Mouse (Mus musculus) liver, embryonic 11.5 days (tissue): ENCODE measurements around the gene Sh3bp1. TPM values are rescaled to one million over a fixed set of nuclear protein-coding genes. Genes with fewer than 3 reads are reported as not detected.

Experiments
- ATAC-seq: fragments of 200-750 bp; cut with Nextera tagmentation; replicated peaks from 2 replicates; pipeline ENCODE4 v1.8.0; 2017; ENCODE audit warnings: moderate number of reproducible peaks, mild to moderate bottlenecking, moderate TSS enrichment, moderate library complexity; ENCODE audit not compliant: low FRiP score
- DNase-seq: peaks from one replicate; pipeline ENCODE4 v3.0.0-alpha.2; 2017; ENCODE audit warnings: low spot score
- H3K27ac ChIP-seq: fragments of 300-500 bp; sonication (generic); 2 replicates; pipeline ENCODE4 v1.5.1; 2014; ENCODE audit warnings: mild to moderate bottlenecking, low read depth, low read length, control low read depth
- H3K27me3 ChIP-seq: fragments of 300-500 bp; sonication (generic); replicated peaks from 2 replicates; pipeline ENCODE4 v1.6.1; 2014; ENCODE audit warnings: low read length, mixed read lengths; ENCODE audit not compliant: control insufficient read depth, insufficient read depth
- H3K36me3 ChIP-seq: fragments of 300-500 bp; sonication (generic); 2 replicates; pipeline ENCODE4 v1.6.1; 2014; ENCODE audit warnings: mild to moderate bottlenecking, low read length, moderate library complexity, mixed read lengths; ENCODE audit not compliant: control insufficient read depth, insufficient read depth
- H3K4me1 ChIP-seq: fragments of 300-500 bp; sonication (generic); replicated peaks from 2 replicates; pipeline ENCODE4 v1.6.1; 2014; ENCODE audit warnings: low read length, mixed read lengths; ENCODE audit not compliant: control insufficient read depth, insufficient read depth
- H3K4me2 ChIP-seq: fragments of 300-500 bp; sonication (generic); 2 replicates; pipeline ENCODE4 v1.6.1; 2014; ENCODE audit warnings: mild to moderate bottlenecking, control low read depth, moderate library complexity
- H3K4me3 ChIP-seq: fragments of 300-500 bp; sonication (generic); 2 replicates; pipeline ENCODE4 v1.5.1; 2014; ENCODE audit warnings: low read depth, low read length, control low read depth
- H3K9ac ChIP-seq: fragments of 300-500 bp; sonication (generic); 2 replicates; pipeline ENCODE4 v1.6.1; 2014; ENCODE audit warnings: low read depth, low read length, control low read depth
- H3K9me3 ChIP-seq: fragments of 300-500 bp; sonication (generic); 2 replicates; pipeline ENCODE4 v1.6.1; 2016; ENCODE audit warnings: low read length, inconsistent platforms, mixed read lengths; ENCODE audit not compliant: control insufficient read depth
- WGBS: fragments of 180-500 bp; shearing (Covaris S2); extraction: QIAGEN DNeasy Blood & Tissue Kit; methylation state at CpG from one replicate; pipeline ENCODE4 v1.1.7; 2014; 5-methylcytosine and 5-hydroxymethylcytosine counted together
- polyA plus RNA-seq: library from polyadenylated mRNA; unstranded; fragments of >200 nt; fragmentation: Nextera tagmentation; extraction: Ambion mirVana; gene quantifications from 2 replicates; pipeline ENCODE4 v1.2.1, GENCODE M21; 2014

The Sh3bp1 gene
- polyA plus RNA-seq, 1 experiment from 2014 or later = 69.4 TPM

DNA sequence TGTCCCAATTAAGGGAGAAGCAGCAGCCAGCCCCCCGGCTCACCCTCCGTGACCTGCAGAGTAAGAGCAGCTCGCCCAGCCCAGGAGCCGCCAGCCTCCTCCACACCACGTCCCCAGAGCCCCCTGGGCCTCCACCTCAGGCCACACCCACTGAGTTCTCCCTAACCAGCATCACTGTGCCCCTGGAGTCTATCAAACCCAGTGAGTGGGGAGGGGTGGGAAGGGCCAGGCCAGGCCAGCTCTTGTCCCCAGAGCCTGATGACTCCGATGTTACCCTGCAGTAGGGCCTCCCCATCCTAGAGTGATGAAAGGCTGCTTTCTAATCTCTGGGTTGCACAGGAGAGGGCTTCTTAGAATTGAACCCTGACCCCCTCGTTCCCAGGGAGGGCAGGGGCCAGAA is 7.1 kb upstream of the Sh3bp1 start:
- WGBS = 44% methylated on average over 7 of the region's 7 CpGs
- Histone ChIP-seq H3K4me3 (peak overlapping the region; percentile 13; the same call in 1 of the 2 replicates), H3K27me3 (no peaks in the 10 kb centered on the region), H3K9ac (peak overlapping the region; percentile 31), H3K4me1 (peaks cover 71% of the 10 kb centered on the region), H3K4me2 (peak overlapping the region; percentile 15), H3K36me3 (peaks cover 13% of the 10 kb centered on the region; the same call in 1 of the 2 replicates), H3K9me3 (no peaks in the 10 kb centered on the region), H3K27ac (peak overlapping the region; percentile 50)
- no peak for DNase-seq
- ATAC-seq = peak; percentile 57

DNA sequence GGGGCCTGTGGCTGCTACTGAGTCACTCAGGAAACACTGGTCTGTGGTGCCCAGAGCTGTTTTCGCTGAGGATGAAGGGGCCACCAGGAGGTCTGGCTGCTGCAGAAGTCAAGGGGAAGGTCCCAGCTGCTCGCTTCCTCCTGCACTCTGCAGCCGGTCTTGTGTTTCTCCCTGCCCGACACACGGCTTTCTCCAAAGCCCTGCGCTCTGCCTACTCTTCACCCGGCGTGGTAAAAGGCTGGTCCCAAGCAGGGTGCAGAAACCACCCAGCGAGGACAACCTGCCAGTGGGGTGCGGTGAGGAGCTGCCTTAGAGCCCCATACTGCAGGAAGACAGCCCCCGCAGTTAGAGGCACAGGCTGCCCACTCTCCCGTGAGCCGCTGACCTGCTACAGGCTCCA is 4.8 kb upstream of the Sh3bp1 start:
- H3K27me3 ChIP-seq = no peaks in the 10 kb centered on the region
- DNase-seq (no peak), ATAC-seq (no peak)
- no peaks in the 10 kb centered on the region for H3K9me3 ChIP-seq
- H3K4me2 ChIP-seq = peak overlapping the region; percentile 49
- H3K27ac ChIP-seq = peak overlapping the region; percentile 76
- 49% methylated on average over 13 of the region's 13 CpGs for WGBS
- peaks cover 79% of the 10 kb centered on the region for H3K4me1 ChIP-seq
- peak overlapping the region; percentile 34; the same call in 1 of the 2 replicates for H3K9ac ChIP-seq
- H3K36me3 ChIP-seq = peaks cover 11% of the 10 kb centered on the region; the same call in 1 of the 2 replicates
- 0 out of 2 replicates have a peak overlapping the region, but pooled peaks have one; percentile 6 for H3K4me3 ChIP-seq

DNA sequence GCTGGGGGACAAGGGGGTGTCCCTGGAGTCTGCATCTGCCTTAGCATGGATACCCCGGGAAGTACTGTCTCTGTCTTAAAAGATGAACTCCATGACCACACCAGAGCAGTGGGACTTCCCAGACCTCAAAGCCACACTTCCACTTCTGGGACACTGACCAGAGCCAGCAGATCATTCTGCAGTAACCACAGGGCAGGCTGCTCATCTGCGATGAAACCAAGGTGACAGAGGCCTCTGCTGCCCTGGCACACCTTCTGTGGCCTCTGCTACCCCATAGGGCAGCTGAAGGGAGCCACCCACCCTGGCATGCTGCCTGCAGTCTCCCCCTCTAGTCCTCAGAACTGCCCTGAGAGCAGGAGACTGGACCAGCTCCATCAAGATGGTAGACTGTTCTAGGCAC is 3.8 kb upstream of the Sh3bp1 start:
- H3K9me3 ChIP-seq = no peaks in the 10 kb centered on the region
- ATAC-seq (no peak), DNase-seq (no peak)
- no peaks in the 10 kb centered on the region for H3K27me3 ChIP-seq
- H3K4me3 ChIP-seq = peak overlapping the region; percentile 24
- H3K4me1 ChIP-seq = peaks cover 76% of the 10 kb centered on the region
- peak overlapping the region; percentile 96 for H3K4me2 ChIP-seq
- H3K9ac ChIP-seq = peak overlapping the region; percentile 49
- H3K27ac ChIP-seq = peak overlapping the region; percentile 94
- WGBS = 57% methylated on average over 2 of the region's 2 CpGs
- H3K36me3 ChIP-seq = peaks cover 11% of the 10 kb centered on the region; the same call in 1 of the 2 replicates

DNA sequence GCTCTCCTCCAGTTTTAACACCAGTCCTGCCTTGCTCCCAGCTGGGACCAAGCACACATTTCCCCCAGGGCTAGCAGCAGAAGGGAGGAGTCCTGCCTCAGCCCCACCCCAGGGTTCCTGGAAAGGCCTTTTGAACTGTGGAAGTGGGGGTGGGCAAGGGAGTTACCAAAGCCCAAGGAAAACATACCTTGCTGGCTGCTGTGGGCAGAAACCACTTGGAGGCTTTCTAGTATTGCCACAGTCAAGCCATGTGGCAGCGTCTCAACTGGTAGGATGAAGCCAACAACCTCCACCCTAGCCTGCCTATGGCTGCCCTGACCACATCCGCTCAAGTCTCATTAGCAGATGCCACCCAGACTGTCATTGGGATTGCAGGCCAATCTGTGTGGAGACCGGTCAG is 3.4 kb upstream of the Sh3bp1 start:
- Histone ChIP-seq H3K4me2 (peak overlapping the region; percentile 96), H3K9ac (peak overlapping the region; percentile 49), H3K36me3 (peaks cover 11% of the 10 kb centered on the region; the same call in 1 of the 2 replicates), H3K4me3 (peak overlapping the region; percentile 24), H3K27me3 (no peaks in the 10 kb centered on the region), H3K4me1 (peaks cover 81% of the 10 kb centered on the region), H3K9me3 (no peaks in the 10 kb centered on the region), H3K27ac (peak overlapping the region; percentile 94)
- WGBS = 69% methylated on average over 3 of the region's 3 CpGs
- peak; percentile 30; the same call in 1 of the 2 replicates for ATAC-seq
- DNase-seq = no peak

DNA sequence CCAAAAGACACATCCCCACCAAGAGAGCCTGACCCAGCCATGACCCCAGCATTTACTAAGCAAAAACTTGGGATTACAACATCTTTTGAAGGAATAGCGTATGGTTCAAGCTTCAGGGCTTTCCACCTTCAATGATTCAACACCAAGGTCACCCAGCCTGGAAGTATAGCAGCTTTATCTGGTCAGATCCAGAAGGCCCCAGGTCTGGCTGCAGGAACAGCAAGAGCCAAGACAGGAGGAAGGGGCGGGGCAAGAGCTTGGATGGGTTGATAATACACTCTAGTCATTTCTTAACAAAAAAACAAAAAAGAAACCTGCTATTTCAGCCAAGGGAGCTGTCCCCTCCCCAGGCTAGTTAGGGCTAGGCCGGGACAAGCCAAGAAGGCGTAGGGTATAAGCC is 2.1 kb upstream of the Sh3bp1 start:
- 57% methylated on average over 4 of the region's 4 CpGs for WGBS
- Histone ChIP-seq H3K36me3 (peaks cover 5% of the 10 kb centered on the region; the same call in 1 of the 2 replicates), H3K4me3 (peak overlapping the region; percentile 31), H3K4me1 (peaks cover 77% of the 10 kb centered on the region), H3K27ac (peak overlapping the region; percentile 94), H3K27me3 (no peaks in the 10 kb centered on the region), H3K9me3 (no peaks in the 10 kb centered on the region), H3K9ac (peak overlapping the region; percentile 45; the same call in 1 of the 2 replicates), H3K4me2 (peak overlapping the region; percentile 96)
- ATAC-seq (no peak; the same call in 1 of the 2 replicates), DNase-seq (no peak)

DNA sequence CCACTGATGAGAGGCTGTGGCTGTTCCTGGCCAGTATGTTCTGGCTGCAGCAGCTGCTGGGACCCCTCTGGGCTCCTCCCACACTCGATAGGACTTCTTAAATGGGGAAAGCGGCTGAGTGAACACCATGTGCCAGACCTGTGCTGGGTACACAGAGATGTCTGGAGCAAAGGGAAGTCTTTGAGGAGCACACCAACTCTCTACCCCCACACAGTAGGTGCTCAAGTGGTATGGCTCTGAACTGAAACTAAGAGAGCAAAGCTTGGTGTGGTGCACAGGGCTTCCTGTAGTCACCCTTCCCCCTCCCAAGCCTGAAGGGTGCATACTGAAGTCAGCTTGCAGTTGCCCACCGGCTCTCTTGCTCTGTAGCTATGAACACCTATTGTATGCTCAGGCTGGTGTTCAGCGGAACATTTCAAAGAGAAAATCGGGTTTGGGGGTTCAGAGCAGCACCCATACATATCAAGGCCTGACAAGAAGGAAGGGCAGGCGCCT is 1.0 kb upstream of the Sh3bp1 start:
- Histone ChIP-seq H3K36me3 (peaks cover 7% of the 10 kb centered on the region), H3K4me3 (peak overlapping the region; percentile 65), H3K27me3 (no peaks in the 10 kb centered on the region), H3K4me1 (peaks cover 69% of the 10 kb centered on the region), H3K9ac (peak overlapping the region; percentile 83), H3K27ac (peak overlapping the region; percentile 94), H3K9me3 (no peaks in the 10 kb centered on the region), H3K4me2 (peak overlapping the region; percentile 96)
- no peak for ATAC-seq
- no peak for DNase-seq
- WGBS = 35% methylated on average over 6 of the region's 6 CpGs

DNA sequence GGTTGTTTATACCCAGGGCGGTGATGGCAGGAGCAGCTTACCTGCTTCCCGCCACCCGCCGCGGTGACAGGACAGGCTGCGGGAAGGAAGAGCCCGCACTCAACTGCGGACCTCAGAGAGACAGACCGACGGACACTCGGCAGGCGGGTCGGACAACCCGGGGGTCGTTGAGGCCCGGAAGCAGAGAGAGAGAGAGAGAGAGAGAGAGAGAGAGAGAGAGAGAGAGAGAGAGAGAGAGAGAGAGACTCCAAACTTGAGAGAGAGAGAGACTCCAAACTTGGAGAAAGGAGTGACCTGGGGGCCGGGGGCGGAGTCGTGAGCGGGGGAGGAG is 194 bp upstream of the Sh3bp1 start, which contains the start of gene Gm49510:
Gene Gm49510 (plus strand): TSS at position 259 of the 331 bp plus-strand sequence.
- Histone ChIP-seq H3K27me3 (no peaks in the 10 kb centered on the region), H3K9ac (peak within 1 kb of the TSS; percentile 83), H3K27ac (peak within 1 kb of the TSS; percentile 94), H3K4me3 (peak within 1 kb of the TSS; percentile 65), H3K4me2 (peak within 1 kb of the TSS; percentile 96), H3K9me3 (no peaks in the 10 kb centered on the region), H3K36me3 (peaks cover 13% of the 10 kb centered on the region), H3K4me1 (peaks cover 62% of the 10 kb centered on the region)
- ATAC-seq (no peak), DNase-seq (no peak)
- WGBS = 2% methylated on average over 16 of the region's 20 CpGs

DNA sequence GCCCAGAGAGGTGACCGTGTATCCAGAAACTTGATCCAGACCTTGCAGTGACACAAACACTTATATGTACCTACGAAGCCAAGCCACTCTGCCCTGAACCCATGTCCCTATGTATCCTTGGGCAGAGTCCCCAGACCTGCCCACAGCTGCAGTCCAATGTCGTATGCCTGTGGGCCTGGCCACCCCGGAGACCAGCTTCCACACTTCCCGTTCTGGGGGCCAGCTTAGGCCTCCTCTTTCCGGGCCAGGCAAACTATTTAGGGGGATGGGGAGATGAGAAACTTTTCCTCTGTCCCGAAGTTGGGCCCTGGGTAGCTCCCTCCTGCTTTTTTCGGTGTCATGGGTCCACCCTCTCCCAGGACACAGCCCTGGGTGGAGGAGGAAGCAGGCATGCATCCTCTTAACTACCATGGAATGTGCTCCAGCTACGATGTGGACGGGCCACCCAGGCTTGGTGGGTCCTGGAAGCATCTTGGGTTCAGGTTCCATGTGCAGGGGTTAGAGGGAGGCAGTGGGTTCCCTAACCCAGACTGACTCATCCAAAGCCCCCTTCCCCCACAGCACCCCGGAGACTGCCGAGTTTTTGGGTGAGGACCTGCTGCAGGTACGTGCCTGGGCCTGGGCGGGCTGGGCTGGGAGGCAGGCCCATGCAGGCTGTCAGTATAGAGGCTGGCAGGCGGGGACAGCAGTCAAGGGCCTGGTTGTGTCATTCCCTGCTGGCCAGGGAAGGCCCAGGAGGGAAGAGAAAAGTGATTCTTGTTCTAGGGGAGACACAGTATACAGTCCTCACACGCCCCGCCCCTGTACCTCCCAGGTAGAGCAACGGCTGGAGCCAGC is 1.2 kb downstream of the Sh3bp1 start:
- Histone ChIP-seq H3K4me3 (peak overlapping the region; percentile 65), H3K27me3 (no peaks in the 10 kb centered on the region), H3K36me3 (peaks cover 22% of the 10 kb centered on the region), H3K27ac (peak overlapping the region; percentile 94; the same call in 1 of the 2 replicates), H3K9me3 (no peaks in the 10 kb centered on the region), H3K9ac (peak overlapping the region; percentile 83), H3K4me1 (peaks cover 47% of the 10 kb centered on the region), H3K4me2 (peak overlapping the region; percentile 96)
- DNase-seq = no peak
- WGBS = 16% methylated on average over 18 of the region's 18 CpGs
- ATAC-seq = no peak
